Comparison of ENCODE assay signal across 7 mouse cellular contexts in the genomic region with DNA sequence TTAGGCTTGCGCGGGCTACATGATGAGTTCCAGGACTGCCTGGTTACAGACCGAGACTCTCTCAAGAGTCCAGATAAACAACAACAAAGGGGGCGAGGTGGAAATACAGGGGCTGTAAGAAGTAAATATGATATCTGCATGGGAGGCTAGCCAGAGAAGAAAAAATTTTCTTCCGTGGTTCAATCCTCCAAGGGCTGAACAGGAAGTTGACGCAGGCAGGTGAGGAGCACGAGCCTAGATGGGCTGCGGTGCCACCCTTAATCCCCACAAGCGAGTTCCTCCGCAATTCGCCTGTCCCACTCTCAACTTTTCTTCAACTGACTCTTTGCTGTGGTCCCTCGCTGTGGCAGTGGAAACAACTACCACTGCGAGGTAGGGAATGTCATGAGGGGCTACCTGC. TPM values are rescaled to one million over a fixed set of nuclear protein-coding genes. Genes with fewer than 3 reads are reported as not detected.
DNase-seq lines count a peak whose midpoint lies in the region; ATAC-seq lines count a peak whose summit lies in the region.

No protein-coding gene starts in this region.

- H3K9me3 ChIP-seq in embryonic facial prominence, embryonic 14.5 days (ENCODE audit: control insufficient read depth, low read length): no peaks in the 10 kb centered on the region
- H3K9me3 ChIP-seq in intestine, embryonic 15.5 days: no peaks in the 10 kb centered on the region
- no peaks in the 10 kb centered on the region for H3K9me3 ChIP-seq in midbrain, embryonic 14.5 days (ENCODE audit: control insufficient read depth, low read length)

- no peaks in the 10 kb centered on the region for H3K4me1 ChIP-seq in embryonic facial prominence, embryonic 14.5 days (ENCODE audit: control insufficient read depth, insufficient read depth, low read length)
- peaks cover 7% of the 10 kb centered on the region; the same call in 1 of the 2 replicates for H3K4me1 ChIP-seq in intestine, embryonic 15.5 days (replicated peaks)
- peaks cover 4% of the 10 kb centered on the region; the same call in 1 of the 2 replicates for H3K4me1 ChIP-seq in midbrain, embryonic 14.5 days (ENCODE audit: control insufficient read depth, insufficient read depth, low read length)

- DNase-seq in ovary, postnatal 10 days (ENCODE audit: low spot score): peak; percentile 10
- no peak for DNase-seq in ovary, postnatal 14 days (ENCODE audit: low spot score)
- no peak for DNase-seq in embryonic facial prominence, embryonic 14.5 days (ENCODE audit: low spot score)
- no peak for DNase-seq in midbrain, embryonic 14.5 days
- DNase-seq in thymus, postnatal 25 days: no peak
- DNase-seq in urinary bladder, postnatal 4 days (ENCODE audit: low spot score in 2 of 2): no peak

- peak overlapping the region; percentile 69 for H3K4me3 ChIP-seq in embryonic facial prominence, embryonic 14.5 days (ENCODE audit: low read depth, low read length)
- peak overlapping the region; percentile 88 for H3K4me3 ChIP-seq in intestine, embryonic 15.5 days (replicated peaks)
- peak overlapping the region; percentile 66 for H3K4me3 ChIP-seq in midbrain, embryonic 14.5 days (replicated peaks; ENCODE audit: low read depth, low read length)

- ATAC-seq in embryonic facial prominence, embryonic 14.5 days (ENCODE audit: low read depth): no peak; the same call in 1 of the 2 replicates
- ATAC-seq in intestine, embryonic 15.5 days: peak; percentile 50; the same call in 1 of the 2 replicates
- ATAC-seq in midbrain, embryonic 14.5 days (ENCODE audit: low FRiP score, low TSS enrichment): no peak

- 4% methylated on average over 13 of the region's 13 CpGs for WGBS in embryonic facial prominence, embryonic 14.5 days
- 2% methylated on average over 13 of the region's 13 CpGs for WGBS in intestine, embryonic 15.5 days
- 3% methylated on average over 13 of the region's 13 CpGs for WGBS in midbrain, embryonic 14.5 days

- H3K36me3 ChIP-seq in embryonic facial prominence, embryonic 14.5 days (ENCODE audit: control insufficient read depth, insufficient read depth, low read length): no peaks in the 10 kb centered on the region
- H3K36me3 ChIP-seq in intestine, embryonic 15.5 days: no peaks in the 10 kb centered on the region
- H3K36me3 ChIP-seq in midbrain, embryonic 14.5 days (ENCODE audit: control insufficient read depth, insufficient read depth, low read length): no peaks in the 10 kb centered on the region

- no peaks in the 10 kb centered on the region for H3K27me3 ChIP-seq in embryonic facial prominence, embryonic 14.5 days (replicated peaks; ENCODE audit: control insufficient read depth, insufficient read depth, low read length)
- no peaks in the 10 kb centered on the region for H3K27me3 ChIP-seq in intestine, embryonic 15.5 days (replicated peaks)
- H3K27me3 ChIP-seq in midbrain, embryonic 14.5 days (ENCODE audit: control insufficient read depth, insufficient read depth, low read length): peaks cover 4% of the 10 kb centered on the region; the same call in 1 of the 2 replicates

- 0 out of 2 replicates have a peak overlapping the region, but pooled peaks have one; percentile 21 for H3K27ac ChIP-seq in embryonic facial prominence, embryonic 14.5 days (replicated peaks; ENCODE audit: low read depth, low read length)
- H3K27ac ChIP-seq in intestine, embryonic 15.5 days: peak overlapping the region; percentile 96
- H3K27ac ChIP-seq in midbrain, embryonic 14.5 days (replicated peaks; ENCODE audit: low read depth, low read length): peak overlapping the region; percentile 77; the same call in 1 of the 2 replicates

- peak overlapping the region; percentile 76 for H3K4me2 ChIP-seq in embryonic facial prominence, embryonic 14.5 days (ENCODE audit: low read depth, low read length)
- H3K4me2 ChIP-seq in intestine, embryonic 15.5 days (replicated peaks): peak overlapping the region; percentile 81
- H3K4me2 ChIP-seq in midbrain, embryonic 14.5 days (ENCODE audit: low read length): peak overlapping the region; percentile 77

- H3K9ac ChIP-seq in embryonic facial prominence, embryonic 14.5 days (ENCODE audit: low read depth, low read length): peak overlapping the region; percentile 79; the same call in 1 of the 2 replicates
- H3K9ac ChIP-seq in intestine, embryonic 15.5 days: peak overlapping the region; percentile 91
- H3K9ac ChIP-seq in midbrain, embryonic 14.5 days (replicated peaks; ENCODE audit: low read length): peak overlapping the region; percentile 64; the same call in 1 of the 2 replicates

RNA-seq across cellular contexts. Expression of a gene that starts 0.6 kb away (rescaled TPM):
- polyA plus RNA-seq in embryonic facial prominence, embryonic 14.5 days (2014; fragmentation: Nextera tagmentation; extraction: Ambion mirVana): 18.1 and 20.1 TPM in 2 replicates
- 64.7 and 71.9 TPM in 2 replicates for polyA plus RNA-seq in intestine, embryonic 15.5 days (2015; fragmentation: Nextera tagmentation; extraction: Ambion mirVana)
- 15.4 and 21.7 TPM in 2 replicates for polyA plus RNA-seq in midbrain, embryonic 14.5 days (2014; fragmentation: Nextera tagmentation; extraction: Ambion mirVana)

Comparison
In these comparisons a context has a peak if more than half of its experiments do, and no peak if none do; other contexts are left out.
1. H3K27ac ChIP-seq: peak in every context shown above with its lines; median percentile 96 in intestine, embryonic 15.5 days; 77 in midbrain, embryonic 14.5 days; 21 in embryonic facial prominence, embryonic 14.5 days.